Mouse (Mus musculus): ENCODE results near the gene Palm3.

The Palm3 gene

DNA sequence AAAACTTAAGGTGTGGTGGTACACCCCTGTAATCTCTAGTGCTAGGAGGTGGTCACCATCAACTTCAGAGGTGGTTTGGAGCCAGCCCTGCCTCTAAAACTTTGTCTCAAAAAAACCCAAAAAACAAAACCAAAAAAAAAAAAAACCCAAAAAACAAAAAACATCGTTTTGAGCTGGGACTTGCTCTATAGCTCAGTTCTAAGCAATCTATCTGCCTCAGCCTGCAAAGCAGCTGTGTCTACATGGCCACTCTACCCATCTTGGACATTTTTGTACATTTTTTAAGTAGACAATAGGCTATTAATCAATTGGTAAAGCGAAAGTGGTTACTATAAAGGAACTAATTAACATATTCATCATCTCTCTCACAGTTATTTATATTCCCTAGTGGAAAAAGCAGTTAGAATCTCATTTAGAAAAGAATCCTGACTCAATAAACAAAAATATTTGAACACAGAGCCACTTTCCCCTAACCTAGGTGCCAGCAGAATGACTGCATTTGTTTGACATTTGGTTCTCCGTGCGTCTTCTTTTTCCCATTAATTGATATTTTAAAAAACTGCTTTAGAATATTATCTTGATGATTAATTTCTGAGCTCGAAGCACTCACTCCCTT lies 44.3 kb downstream of the Palm3 start:
- DNase-seq (ENCODE audit: low read depth, low spot score): no peak

DNA sequence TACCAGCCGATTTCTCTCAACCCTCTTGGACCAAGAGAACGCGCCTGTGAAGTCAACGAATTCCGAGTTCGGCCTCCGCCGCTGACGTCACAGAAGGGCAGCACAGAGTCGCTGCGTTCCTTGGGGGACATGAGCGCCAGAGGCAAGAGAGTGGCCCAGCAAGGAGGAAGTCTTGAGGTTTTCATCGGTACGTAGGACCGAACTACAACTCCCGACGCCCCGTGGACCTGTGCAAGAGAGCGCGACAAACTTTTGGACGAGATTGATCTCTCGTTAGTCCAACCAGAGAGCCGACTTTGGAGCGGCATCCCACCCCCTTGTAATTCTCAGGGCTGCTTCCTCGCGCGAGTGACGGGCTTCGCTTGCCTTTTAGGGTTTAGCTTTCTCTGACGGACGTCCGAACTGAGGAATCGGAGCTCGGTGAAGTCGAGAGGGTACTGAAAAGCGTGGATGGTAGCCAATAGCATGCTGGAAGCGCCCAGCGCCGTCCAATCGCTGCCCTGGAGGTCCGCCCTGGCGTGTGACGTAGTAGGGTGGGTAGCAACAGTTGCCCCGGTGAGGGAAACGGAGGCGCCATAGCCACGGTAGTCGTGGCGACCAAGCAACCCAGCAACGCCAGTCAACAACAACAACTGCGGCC lies 45.1 kb downstream of the Palm3 start, which contains the start of gene Rfx1:
Gene Rfx1 (plus strand): TSS at position 544 of the 640 bp plus-strand sequence.
- peak; percentile 100 for DNase-seq (ENCODE audit: low read depth, low spot score)

DNA sequence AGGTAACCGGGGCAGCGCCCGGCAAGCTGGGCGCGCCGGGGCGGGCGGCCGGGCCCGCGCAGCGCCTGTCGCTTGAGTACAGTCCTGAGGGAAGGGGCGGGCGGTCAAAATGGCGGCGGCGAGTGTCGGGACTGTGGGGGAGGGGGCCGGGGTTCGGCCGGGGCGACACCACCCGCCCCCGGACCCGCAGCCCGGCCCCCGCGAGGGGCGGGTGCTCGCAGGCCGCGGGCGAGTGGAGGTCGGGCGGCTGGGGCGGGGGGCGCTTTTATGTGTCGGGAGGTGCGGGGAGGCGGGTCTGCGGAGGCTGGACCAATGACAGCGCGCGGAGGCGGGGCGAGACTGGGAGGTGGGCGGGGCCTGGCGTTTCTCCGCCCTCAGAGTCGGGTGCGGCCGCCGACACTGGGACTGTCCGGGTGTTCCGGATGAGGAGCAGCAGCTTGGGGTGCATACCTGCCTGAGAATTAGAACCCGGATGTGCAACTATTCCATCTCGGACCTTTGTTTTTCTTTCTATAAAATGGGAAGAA lies 45.8 kb downstream of the Palm3 start:
- peak; percentile 93 for DNase-seq (ENCODE audit: low read depth, low spot score)

DNA sequence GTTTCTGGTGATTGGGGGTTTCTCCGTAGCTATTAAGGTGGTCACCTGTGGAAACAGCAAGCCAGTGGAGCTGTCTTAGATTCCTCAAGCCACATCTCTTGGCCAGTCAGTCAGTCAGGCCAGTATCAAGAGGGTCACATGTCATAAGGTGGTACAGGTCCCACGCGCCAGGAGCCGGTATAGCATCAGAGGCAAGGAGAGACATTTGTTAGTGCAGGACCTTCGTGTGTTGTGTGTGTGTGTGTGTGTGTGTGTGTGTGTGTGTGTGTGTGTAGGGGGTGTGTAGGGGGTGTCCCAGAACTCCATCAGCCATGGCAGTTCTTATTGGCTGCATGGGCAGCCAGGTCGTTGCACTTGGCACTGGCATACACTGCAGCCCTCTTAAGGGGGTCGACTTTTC lies 46.6 kb downstream of the Palm3 start:
- DNase-seq (ENCODE audit: low read depth, low spot score): no peak

DNA sequence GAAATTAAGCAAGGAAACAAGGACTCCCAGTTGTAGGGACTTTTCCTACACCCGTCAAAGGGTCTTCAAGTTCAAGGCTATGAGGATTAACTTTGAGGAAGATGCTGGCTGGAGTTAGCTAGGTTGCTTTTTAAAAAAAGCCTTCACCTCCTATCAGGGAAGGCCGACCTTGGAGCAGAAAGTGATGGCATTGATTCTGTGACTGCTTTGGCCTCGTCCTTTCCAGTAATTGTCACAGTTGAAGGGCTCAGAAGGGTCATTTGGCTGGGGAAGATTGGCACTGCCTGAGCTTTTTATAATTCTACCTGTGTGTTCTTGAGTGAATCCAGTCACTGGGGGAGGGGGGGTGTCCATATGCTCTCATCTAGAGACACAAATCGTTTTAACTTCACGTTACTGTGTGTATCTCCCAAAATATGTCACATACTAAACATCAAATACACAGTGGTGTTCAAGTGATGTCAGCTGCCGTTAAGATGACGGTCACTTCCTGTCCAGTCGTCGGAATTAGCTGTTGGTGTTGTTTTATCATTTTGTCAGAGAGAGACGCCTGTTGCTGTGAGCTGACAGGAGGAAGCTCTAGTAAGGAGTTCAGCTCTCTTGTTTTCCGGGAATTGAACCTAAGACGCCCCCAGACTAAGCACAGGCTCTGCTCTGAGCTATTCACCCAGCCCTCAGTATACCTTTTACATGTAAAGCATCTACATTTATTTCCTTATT lies 47.2 kb downstream of the Palm3 start:
- DNase-seq (ENCODE audit: low read depth, low spot score): no peak

DNA sequence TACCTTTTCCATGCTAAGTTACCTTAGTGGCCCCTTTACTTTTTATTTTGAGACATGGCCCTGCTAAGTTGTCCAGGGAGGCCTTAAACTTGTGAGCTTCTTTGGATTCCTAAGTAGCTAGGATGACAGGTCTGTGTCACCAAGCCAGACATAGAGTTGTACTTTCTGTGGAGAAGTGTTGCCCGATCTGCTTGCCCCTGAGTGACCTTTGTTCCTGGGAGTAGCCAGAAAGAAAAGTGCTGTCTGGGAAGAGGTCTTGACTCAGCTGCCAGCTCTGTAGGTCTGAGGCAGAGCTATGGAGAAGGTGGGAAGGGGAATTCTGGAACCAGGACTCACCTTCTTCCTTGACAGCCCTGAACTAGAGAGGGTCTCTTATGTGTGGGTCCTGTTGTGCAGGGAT lies 47.9 kb downstream of the Palm3 start:
- DNase-seq (ENCODE audit: low read depth, low spot score): no peak

DNA sequence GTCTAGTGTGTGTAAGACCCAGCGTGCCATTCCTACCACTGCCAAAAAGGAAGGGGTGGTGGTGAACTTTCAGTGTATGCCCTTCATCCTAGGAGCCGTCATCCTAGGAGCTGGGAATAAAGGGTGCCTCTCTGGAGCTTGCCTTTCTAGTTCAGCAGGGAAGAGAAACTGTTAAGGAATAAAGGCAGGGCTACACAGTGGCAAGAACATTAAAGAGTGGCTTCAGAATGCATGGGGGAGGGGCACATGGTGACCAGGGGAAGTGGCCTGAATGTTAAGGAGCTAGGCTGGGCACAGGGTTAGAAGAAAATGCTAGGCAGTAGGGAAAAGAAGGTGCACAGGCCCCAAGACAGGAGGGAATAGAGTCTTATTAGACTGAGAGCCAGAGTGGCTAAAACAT lies 48.5 kb downstream of the Palm3 start:
- DNase-seq (ENCODE audit: low read depth, low spot score): no peak

DNA sequence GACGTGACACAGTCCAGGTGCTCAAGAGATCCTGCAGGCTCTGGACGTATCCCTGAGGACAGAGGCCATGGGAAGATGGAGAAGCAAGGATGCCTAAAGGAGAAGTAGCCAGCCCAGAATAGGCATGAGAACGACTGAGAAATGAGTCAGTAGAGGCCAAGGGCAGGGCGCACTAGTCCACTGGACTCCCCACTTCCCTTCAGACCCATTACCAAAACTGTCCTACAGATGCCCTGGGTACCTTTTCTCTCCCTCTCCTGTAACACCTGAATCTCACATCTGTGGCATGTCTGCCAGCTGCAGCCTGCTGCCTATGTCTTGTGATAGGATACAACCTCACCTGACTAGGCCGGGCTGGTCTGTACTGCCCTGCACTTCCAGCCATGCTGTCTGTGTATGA lies 49.0 kb downstream of the Palm3 start:
- no peak for DNase-seq (ENCODE audit: low read depth, low spot score)

DNA sequence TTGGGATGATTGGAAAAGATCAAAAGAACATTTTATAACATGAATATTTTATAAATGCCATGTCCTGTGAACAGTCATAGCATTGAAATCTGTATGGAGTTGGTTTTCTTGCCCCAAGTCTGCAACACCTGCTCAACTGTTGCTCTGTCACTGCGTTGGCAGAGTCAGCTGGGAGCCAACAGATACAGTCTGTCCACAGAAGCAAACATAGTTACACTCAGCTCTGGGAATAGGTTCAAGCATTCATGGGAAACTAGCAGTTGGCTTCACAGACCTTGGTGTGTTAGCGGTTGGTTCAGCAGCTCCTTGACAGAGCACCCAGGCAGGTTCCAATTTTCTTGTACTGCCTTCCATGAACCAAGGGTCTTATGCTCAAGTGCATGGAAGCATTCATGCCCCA lies 49.4 kb downstream of the Palm3 start:
- DNase-seq (ENCODE audit: low read depth, low spot score): no peak

DNA sequence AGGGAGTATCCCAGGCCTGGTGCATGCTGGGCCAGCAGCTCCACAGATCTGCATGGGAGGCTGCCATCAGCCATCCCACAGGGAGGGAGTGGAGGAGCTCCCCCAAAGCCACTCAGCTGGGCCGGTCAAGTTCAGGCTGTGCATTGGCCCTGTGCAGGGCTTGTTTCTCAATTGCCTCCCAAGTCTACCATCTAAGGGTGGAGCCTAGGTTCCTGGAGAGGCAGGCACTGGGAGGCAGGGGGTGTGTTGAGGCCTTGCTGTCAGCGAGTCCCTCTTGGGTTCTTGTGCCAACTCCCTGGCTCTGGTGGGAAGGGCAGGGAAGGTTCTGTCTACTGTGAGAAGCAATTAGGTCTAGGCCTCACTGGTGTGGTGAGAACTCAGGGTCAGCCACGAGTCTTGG lies 50.6 kb downstream of the Palm3 start:
- no peak for DNase-seq (ENCODE audit: low read depth, low spot score)

DNA sequence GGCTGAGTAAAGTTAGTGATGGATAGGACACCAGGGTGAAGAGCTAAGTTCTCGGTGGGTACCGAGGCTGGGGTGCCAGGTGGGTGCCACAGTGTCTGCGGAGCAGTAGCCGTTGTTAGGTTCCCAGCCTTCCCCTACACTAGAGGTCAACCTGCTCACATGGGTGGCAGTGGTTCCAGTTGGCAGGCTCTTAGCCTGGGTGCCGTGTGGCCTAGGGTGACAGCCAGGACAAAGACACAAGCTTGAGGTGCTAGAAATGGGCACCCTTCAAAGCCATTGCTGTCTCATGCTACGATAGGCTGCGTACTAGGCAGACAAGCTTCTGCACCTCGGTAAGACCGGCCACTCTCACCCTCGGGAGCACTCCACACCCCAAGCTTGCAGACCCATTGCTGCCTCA lies 51.0 kb downstream of the Palm3 start:
- no peak for DNase-seq (ENCODE audit: low read depth, low spot score)

DNA sequence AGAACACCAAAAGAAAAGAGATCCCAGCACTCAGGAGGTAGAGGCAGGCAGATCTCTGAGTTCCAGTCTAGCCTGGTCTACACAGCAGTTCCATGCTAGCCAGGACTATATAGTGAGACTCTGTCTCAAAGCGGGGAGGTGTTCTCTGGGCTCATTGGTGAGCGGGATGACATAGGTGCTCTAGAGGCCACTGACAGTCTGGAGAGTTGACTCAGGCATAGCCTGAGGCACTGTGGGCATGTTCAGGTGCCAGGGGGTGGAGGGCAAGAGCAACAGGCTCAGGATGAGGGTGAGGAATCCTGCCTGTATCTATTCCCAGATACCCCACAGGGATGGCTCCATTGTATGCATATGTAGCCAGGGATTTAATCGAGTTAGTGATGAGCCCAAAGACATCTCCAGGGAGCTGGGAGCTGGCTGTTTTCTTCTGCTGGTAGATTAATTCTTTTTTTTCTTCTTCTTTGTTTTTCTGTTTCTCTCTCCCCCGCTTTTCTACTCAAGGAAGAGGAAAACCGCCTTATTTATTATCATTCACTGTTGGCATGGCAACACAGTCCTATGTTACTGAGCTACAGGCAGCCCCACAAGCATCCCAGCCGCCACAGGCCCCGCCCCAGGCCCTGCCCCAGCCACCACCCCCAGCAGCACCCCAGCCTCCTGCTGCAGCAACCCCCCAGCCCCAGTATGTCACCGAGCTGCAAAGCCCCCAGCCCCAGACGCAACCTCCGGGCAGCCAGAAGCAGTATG lies 52.1 kb downstream of the Palm3 start:
- no peak for DNase-seq (ENCODE audit: low read depth, low spot score)

DNA sequence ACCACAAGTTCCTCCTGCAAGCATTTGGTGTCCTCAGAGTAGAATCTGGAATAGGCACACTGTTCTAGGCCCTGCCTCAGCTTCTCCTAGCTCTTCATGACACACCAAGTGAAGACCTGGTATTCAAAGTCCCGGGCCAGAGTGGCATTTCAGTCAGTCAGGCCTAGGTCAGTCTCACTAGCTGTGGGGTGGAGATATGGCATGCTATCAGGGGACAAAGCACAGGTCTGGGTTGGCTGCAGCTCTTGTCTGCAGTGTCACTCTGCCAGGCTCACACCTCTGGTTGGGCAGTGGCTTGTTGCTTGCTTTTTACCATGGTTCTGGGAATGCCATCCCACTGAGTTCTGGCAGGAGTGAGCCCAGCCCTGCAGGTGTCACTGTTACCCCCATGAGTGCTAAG lies 55.1 kb downstream of the Palm3 start:
- DNase-seq (ENCODE audit: low read depth, low spot score): no peak

DNA sequence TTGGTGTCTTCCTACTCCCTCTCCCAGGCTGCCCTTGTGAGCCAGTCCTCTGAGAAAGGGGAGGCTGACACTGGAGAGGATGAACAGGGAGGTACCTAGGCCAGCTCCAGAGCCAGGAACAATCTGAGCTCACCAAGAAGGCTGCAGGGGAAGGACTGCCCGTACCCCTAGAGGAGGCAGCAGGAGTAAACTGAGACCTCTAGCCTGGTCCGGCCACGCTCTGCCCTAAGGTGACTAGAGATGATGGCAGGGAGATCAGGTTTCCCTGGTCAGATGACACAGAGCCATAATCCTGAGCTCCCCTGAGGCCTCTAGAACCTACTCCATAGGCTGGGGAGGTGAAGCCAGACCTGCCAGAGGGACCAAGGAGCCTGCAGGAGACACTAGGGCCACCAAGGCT lies 55.6 kb downstream of the Palm3 start:
- no peak for DNase-seq (ENCODE audit: low read depth, low spot score)

DNA sequence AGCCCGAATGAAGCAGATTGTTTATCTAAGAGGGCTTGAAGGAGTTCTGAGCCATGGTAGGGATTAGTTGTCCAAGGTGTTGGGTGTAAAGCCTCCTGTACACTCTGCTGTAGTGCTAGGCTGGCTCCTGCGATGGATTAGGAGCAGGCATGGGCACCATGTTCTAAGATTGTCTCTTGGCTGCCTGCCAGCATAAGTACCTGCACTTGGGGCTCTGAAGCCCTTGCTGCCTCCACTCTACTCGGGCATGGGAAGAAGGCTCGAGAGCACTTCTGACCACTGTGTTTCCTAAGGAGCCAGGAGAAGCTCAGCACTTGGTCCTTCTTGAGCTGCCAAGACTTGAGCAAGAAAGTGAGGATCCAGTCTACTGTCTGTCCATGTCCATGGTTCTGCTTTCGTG lies 57.9 kb downstream of the Palm3 start:
- no peak for DNase-seq (ENCODE audit: low read depth, low spot score)

Data from ZHBTc4 (cell line).